Comparison of ENCODE assay signal across 13 mouse cellular contexts in the genomic region with DNA sequence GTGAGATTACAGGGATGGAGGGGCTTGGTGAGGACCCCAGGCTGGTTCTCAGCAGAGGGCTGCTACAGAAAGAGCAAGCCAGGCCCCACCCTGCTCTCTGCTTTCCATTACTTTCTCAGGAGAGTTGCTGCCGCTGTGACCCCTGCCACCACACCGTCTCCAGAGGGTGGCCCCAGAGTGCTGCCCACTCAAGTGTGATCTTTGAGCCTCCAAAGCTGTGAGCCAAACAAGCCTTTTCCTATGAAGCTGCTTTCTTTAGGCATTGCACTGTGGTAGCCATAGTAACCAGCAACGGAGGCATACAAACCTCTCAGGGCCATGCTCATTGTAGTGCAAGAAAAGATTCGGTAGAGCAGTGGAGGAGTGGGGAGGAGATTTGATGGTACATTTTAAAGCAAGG.
DNase-seq lines count a peak whose midpoint lies in the region; ATAC-seq and TF ChIP-seq lines count a peak whose summit lies in the region.
"Had no signal": no experiment of that assay in that cellular context is flagged by ENCODE, and none has a peak within 500 bp of the region (broad histone marks: within the 10 kb centered on the region; RNA-seq: fewer than 3 reads in every experiment).

No protein-coding gene starts in this region.

- no peak for TF ChIP-seq POLR2A in brain, embryonic 14.5 days (IDR thresholded peaks at IDR 0.05; ENCODE audit: borderline replicate concordance, extremely low read depth, insufficient read depth, insufficient read length, poor library complexity, severe bottlenecking)

- DNase-seq in layer of hippocampus, adult 9-11 months = peak; percentile 24
- no peak for DNase-seq in layer of hippocampus, postnatal 10 days (ENCODE audit: low spot score in 2 of 2)
- peak; percentile 66 for DNase-seq in brain, embryonic 14.5 days (ENCODE audit: low read depth)
- DNase-seq in embryo, embryonic 10.5 days (ENCODE audit: low spot score) = peak; percentile 56
- DNase-seq in midbrain, embryonic 11.5 days (ENCODE audit: low spot score, missing footprints) = peak; percentile 87
- DNase-seq in lung, postnatal 36 days = no peak
- no peak for DNase-seq in natural killer cell, adult 2 months (ENCODE audit: low spot score in 2 of 2)
- DNase-seq in liver, postnatal 0 days = no peak
- DNase-seq: kidney, adult 8-10 months; liver; lung, postnatal 14 days; thymus, adult 2 months had no signal

- no peak for TF ChIP-seq EP300 in liver, postnatal 0 days (IDR thresholded peaks at IDR 0.05; ENCODE audit: low read depth)

- no peak overlapping the region for H3K27ac ChIP-seq in midbrain, embryonic 11.5 days (ENCODE audit: low read depth, low read length)
- H3K27ac ChIP-seq in liver, postnatal 0 days (ENCODE audit: low read depth) = no peak overlapping the region
- H3K27ac ChIP-seq: embryonic facial prominence, embryonic 15.5 days had no signal

- no peak overlapping the region for H3K9ac ChIP-seq in midbrain, embryonic 11.5 days (ENCODE audit: low read length)
- H3K9ac ChIP-seq in liver, postnatal 0 days (replicated peaks) = no peak overlapping the region
- H3K9ac ChIP-seq: embryonic facial prominence, embryonic 15.5 days had no signal

- 22% methylated on average over 4 of the region's 4 CpGs for WGBS in midbrain, embryonic 11.5 days
- WGBS in liver, postnatal 0 days (ENCODE audit: insufficient replicate concordance) = 78% methylated on average over 4 of the region's 4 CpGs

- H3K4me1 ChIP-seq in midbrain, embryonic 11.5 days (ENCODE audit: control insufficient read depth, insufficient read depth, low read length) = peaks cover 7% of the 10 kb centered on the region; the same call in 1 of the 2 replicates
- H3K4me1 ChIP-seq in liver, postnatal 0 days (ENCODE audit: insufficient read depth) = 0 out of 2 replicates have a peak, but pooled peaks cover 2% of the 10 kb centered on the region

- no peaks in the 10 kb centered on the region for H3K9me3 ChIP-seq in midbrain, embryonic 11.5 days (ENCODE audit: control insufficient read depth, low read length)
- no peaks in the 10 kb centered on the region for H3K9me3 ChIP-seq in liver, postnatal 0 days (ENCODE audit: low read length)
- H3K9me3 ChIP-seq: embryonic facial prominence, embryonic 15.5 days had no signal

- H3K36me3 ChIP-seq in midbrain, embryonic 11.5 days (ENCODE audit: control insufficient read depth, insufficient read depth, low read length) = no peaks in the 10 kb centered on the region
- H3K36me3 ChIP-seq in liver, postnatal 0 days (replicated peaks; ENCODE audit: insufficient read depth, low read length) = no peaks in the 10 kb centered on the region
- H3K36me3 ChIP-seq: embryonic facial prominence, embryonic 15.5 days had no signal

- ATAC-seq in midbrain, embryonic 11.5 days (ENCODE audit: low FRiP score) = peak; percentile 71
- ATAC-seq in liver, postnatal 0 days = no peak

- no peak for TF ChIP-seq CTCF in brain, embryonic 14.5 days (IDR thresholded peaks at IDR 0.05; ENCODE audit: borderline replicate concordance, extremely low read depth, insufficient read depth, insufficient read length)
- no peak for TF ChIP-seq CTCF in liver, postnatal 0 days (IDR thresholded peaks at IDR 0.05; ENCODE audit: low read depth)

- H3K4me2 ChIP-seq in midbrain, embryonic 11.5 days = no peak overlapping the region
- H3K4me2 ChIP-seq in liver, postnatal 0 days (ENCODE audit: low read depth, low read length) = no peak overlapping the region
- H3K4me2 ChIP-seq: embryonic facial prominence, embryonic 15.5 days had no signal

- H3K27me3 ChIP-seq in midbrain, embryonic 11.5 days (ENCODE audit: control insufficient read depth, insufficient read depth, low read length) = no peaks in the 10 kb centered on the region
- H3K27me3 ChIP-seq in liver, postnatal 0 days (ENCODE audit: insufficient read depth, low read length) = no peaks in the 10 kb centered on the region
- H3K27me3 ChIP-seq: embryonic facial prominence, embryonic 15.5 days had no signal

- no peak overlapping the region for H3K4me3 ChIP-seq in midbrain, embryonic 11.5 days (ENCODE audit: low read depth, low read length)
- no peak overlapping the region for H3K4me3 ChIP-seq in liver, postnatal 0 days (ENCODE audit: low read depth, low read length)
- H3K4me3 ChIP-seq: embryonic facial prominence, embryonic 15.5 days had no signal

Comparison
In these comparisons a context has a peak if more than half of its experiments do, and no peak if none do; other contexts are left out.
1. DNase-seq: peak in layer of hippocampus, adult 9-11 months (single experiment), brain, embryonic 14.5 days (single experiment), embryo, embryonic 10.5 days (single experiment) and midbrain, embryonic 11.5 days (single experiment); none in layer of hippocampus, postnatal 10 days (0 of 2), lung, postnatal 36 days (single experiment), natural killer cell, adult 2 months (0 of 2) and liver, postnatal 0 days (single experiment).